15 mouse cellular contexts compared by ENCODE assay signal in the genomic region with DNA sequence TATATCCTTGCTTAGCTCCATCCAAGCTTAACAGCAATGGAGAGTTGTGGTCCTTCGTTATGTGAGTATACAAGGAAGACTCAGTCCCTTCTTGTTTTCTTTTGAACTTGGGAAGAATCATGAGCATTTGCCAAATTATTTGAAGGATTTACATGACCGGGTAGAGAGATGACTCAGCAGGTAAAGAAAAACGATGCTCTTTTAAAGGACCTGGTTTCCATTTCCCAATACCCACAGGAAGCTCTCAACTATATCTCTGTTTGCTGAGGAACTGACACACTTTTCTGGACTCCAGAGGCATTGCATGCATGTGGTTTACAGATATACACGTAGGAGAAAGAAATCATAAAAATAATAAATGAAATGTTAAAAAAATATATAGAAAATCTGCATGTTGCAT.
"Had no signal": no experiment of that assay in that cellular context is flagged by ENCODE, and none has a peak within 500 bp of the region (broad histone marks: within the 10 kb centered on the region; RNA-seq: fewer than 3 reads in every experiment).

No protein-coding gene starts in this region.

- DNase-seq: lung, adult 2 months; right cerebral cortex, postnatal 14 days; thymus, adult 2 months; thymus, postnatal 25 days; thymus, postnatal 4 days had no signal

- H3K4me3 ChIP-seq: lung, embryonic 15.5 days; megakaryocyte, embryonic 14.5 days; midbrain, embryonic 13.5 days; midbrain, embryonic 15.5 days; neural tube, embryonic 12.5 days; stomach, embryonic 15.5 days had no signal

- H3K27ac ChIP-seq: lung, embryonic 15.5 days; macrophage; midbrain, embryonic 13.5 days; midbrain, embryonic 15.5 days; neural tube, embryonic 12.5 days; stomach, embryonic 15.5 days; stomach, postnatal 0 days had no signal

- H3K4me1 ChIP-seq: lung, embryonic 15.5 days; megakaryocyte, embryonic 14.5 days; midbrain, embryonic 13.5 days; midbrain, embryonic 15.5 days; neural tube, embryonic 12.5 days; stomach, embryonic 15.5 days had no signal

- H3K36me3 ChIP-seq: lung, embryonic 15.5 days; midbrain, embryonic 13.5 days; midbrain, embryonic 15.5 days; neural tube, embryonic 12.5 days; stomach, embryonic 15.5 days had no signal

- H3K9me3 ChIP-seq: lung, embryonic 15.5 days; megakaryocyte, embryonic 14.5 days; midbrain, embryonic 13.5 days; midbrain, embryonic 15.5 days; neural tube, embryonic 12.5 days; stomach, embryonic 15.5 days had no signal

- ATAC-seq: lung, postnatal 0 days; midbrain, embryonic 13.5 days; midbrain, embryonic 15.5 days had no signal

- H3K27me3 ChIP-seq: lung, embryonic 15.5 days; megakaryocyte, embryonic 14.5 days; midbrain, embryonic 13.5 days; midbrain, embryonic 15.5 days; neural tube, embryonic 12.5 days; stomach, embryonic 15.5 days had no signal

- H3K9ac ChIP-seq: lung, embryonic 15.5 days; midbrain, embryonic 13.5 days; midbrain, embryonic 15.5 days; neural tube, embryonic 12.5 days; stomach, embryonic 15.5 days had no signal

- H3K4me2 ChIP-seq: lung, embryonic 15.5 days; midbrain, embryonic 11.5 days; midbrain, embryonic 13.5 days; midbrain, embryonic 15.5 days; neural tube, embryonic 12.5 days; stomach, embryonic 15.5 days had no signal
